Mouse (Mus musculus) liver, postnatal 0 days (tissue): ENCODE measurements around the gene Ptprc.

Experiments used
- CTCF ChIP-seq: sonication (generic); IDR thresholded peaks from 2 replicates; pipeline ENCODE4 v1.5.1; 2016; ENCODE audit warnings: antibody characterized with exemption, low read depth
- EP300 ChIP-seq: IDR thresholded peaks from 2 replicates; pipeline ENCODE4 v1.6.1; 2016; ENCODE audit warnings: antibody characterized with exemption, low read depth, mild to moderate bottlenecking

GRCm38 (mm10) chr1:138021962-138022917 lies 153.3 kb downstream of the Ptprc start:
- TF ChIP-seq CTCF (no peak), EP300 (no peak)
